In the genomic region with DNA sequence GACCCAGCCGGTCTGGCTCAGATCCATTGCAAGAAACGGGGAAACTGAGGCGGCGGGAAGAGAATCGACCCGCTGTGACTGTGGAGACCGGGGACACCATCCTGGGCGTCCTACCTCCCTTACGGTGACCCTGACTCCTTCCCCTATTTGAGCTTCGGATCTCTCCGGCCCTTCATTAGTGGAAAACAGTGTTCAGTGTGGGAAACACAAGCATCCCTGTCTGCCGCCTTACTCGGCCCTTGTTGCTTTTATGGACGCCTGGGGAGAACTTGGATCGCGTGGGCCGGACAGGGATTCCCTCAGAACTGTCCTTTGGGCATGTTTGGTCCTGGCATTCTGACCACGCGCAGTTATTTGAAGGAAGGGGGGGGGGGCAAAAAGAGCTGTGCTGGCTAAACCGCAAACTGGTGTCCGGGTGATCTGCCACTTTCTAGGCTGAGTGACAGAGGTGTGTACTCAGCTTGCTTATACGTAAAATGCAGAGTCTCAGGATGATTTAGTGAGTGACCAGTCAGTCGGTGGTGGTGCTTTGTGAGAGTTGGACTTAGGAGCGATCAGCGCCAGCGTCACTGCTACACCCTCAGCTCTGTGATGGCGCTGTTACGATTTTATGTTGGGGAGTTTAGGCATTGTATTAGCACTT, we compare ENCODE assay signal across 8 mouse cellular contexts. TPM values are rescaled to one million over a fixed set of nuclear protein-coding genes. Genes with fewer than 3 reads are reported as not detected.
DNase-seq lines count a peak whose midpoint lies in the region; ATAC-seq and TF ChIP-seq lines count a peak whose summit lies in the region.

No protein-coding gene starts in this region.

- no peaks in the 10 kb centered on the region for H3K9me3 ChIP-seq in midbrain, embryonic 12.5 days

- WGBS in thymus, adult 2 months, result 2% methylated on average over 28 of the region's 28 CpGs
- 4% methylated on average over 28 of the region's 28 CpGs for WGBS in midbrain, embryonic 12.5 days

- DNase-seq in cerebellum, adult 18-20 months, result peak; percentile 45 to 56
- no peak for DNase-seq in cerebellum, adult 9-10 months
- no peak for DNase-seq in thymus, adult 2 months
- DNase-seq in thymus, postnatal 4 days, result no peak
- DNase-seq in induced T-regulatory cell, adult 2 months (ENCODE audit: low read depth), result peak; percentile 53
- DNase-seq in urinary bladder, postnatal 10 days (ENCODE audit: low spot score), result no peak
- DNase-seq in frontal cortex, postnatal 36 days (ENCODE audit: low spot score in 2 of 2), result no peak

- H3K27me3 ChIP-seq in thymus, adult 2 months (ENCODE audit: control insufficient read depth, insufficient read depth, low read length), result no peaks in the 10 kb centered on the region
- H3K27me3 ChIP-seq in midbrain, embryonic 12.5 days, result no peaks in the 10 kb centered on the region

- peak overlapping the region; percentile 95 for H3K4me3 ChIP-seq in thymus, adult 2 months (ENCODE audit: control insufficient read depth, insufficient read depth, low read length)
- H3K4me3 ChIP-seq in midbrain, embryonic 12.5 days, result peak overlapping the region; percentile 70

- no peak for TF ChIP-seq POLR2A in thymus, adult 2 months (IDR thresholded peaks at IDR 0.05; ENCODE audit: control insufficient read depth, extremely low read depth, insufficient read depth, low read length, poor library complexity)

- peak overlapping the region; percentile 66 for H3K9ac ChIP-seq in midbrain, embryonic 12.5 days (replicated peaks)

- H3K36me3 ChIP-seq in thymus, adult 2 months (ENCODE audit: control insufficient read depth, insufficient read depth, low read length), result no peaks in the 10 kb centered on the region; the same call in 1 of the 2 replicates
- H3K36me3 ChIP-seq in midbrain, embryonic 12.5 days, result peaks cover 10% of the 10 kb centered on the region

- H3K4me1 ChIP-seq in thymus, adult 2 months (replicated peaks; ENCODE audit: control insufficient read depth, insufficient read depth, low read length), result peaks cover 13% of the 10 kb centered on the region
- peaks cover 11% of the 10 kb centered on the region for H3K4me1 ChIP-seq in midbrain, embryonic 12.5 days

- no peak overlapping the region for H3K27ac ChIP-seq in thymus, adult 2 months (ENCODE audit: control insufficient read depth, insufficient read depth, low read length)
- H3K27ac ChIP-seq in midbrain, embryonic 12.5 days (replicated peaks), result peak overlapping the region; percentile 58

- no peak for TF ChIP-seq CTCF in thymus, adult 2 months (IDR thresholded peaks at IDR 0.05; ENCODE audit: borderline replicate concordance, control insufficient read depth, extremely low read depth, insufficient read depth, low read length, poor library complexity)

- 0 out of 2 replicates have a peak, but pooled peaks have one; percentile 19 for ATAC-seq in midbrain, embryonic 12.5 days (ENCODE audit: low FRiP score, low read depth)

- peak overlapping the region; percentile 91 for H3K4me2 ChIP-seq in midbrain, embryonic 12.5 days (replicated peaks)

RNA-seq across cellular contexts. Expression of a gene that starts 0.5 kb away (rescaled TPM):
- 46.4 and 53.1 TPM in 2 replicates for polyA plus RNA-seq in thymus, adult 2 months (2012; rRNA removed)
- 52.7 and 54.1 TPM in 2 replicates for polyA plus RNA-seq in midbrain, embryonic 12.5 days (2016; fragmentation: Nextera tagmentation; extraction: Ambion mirVana)

RNA-seq across cellular contexts. Expression of a gene that starts 16.7 kb away (rescaled TPM):
- 37.0 and 38.4 TPM in 2 replicates for polyA plus RNA-seq in thymus, adult 2 months (2012; rRNA removed)
- 32.1 and 32.8 TPM in 2 replicates for polyA plus RNA-seq in midbrain, embryonic 12.5 days (2016; fragmentation: Nextera tagmentation; extraction: Ambion mirVana)

RNA-seq across cellular contexts. Expression of a gene that starts 25.6 kb away (rescaled TPM):
- 214 and 224 TPM in 2 replicates for polyA plus RNA-seq in thymus, adult 2 months (2012; rRNA removed)
- polyA plus RNA-seq in midbrain, embryonic 12.5 days (2016; fragmentation: Nextera tagmentation; extraction: Ambion mirVana), result 162 and 163 TPM in 2 replicates

RNA-seq across cellular contexts. Expression of a gene that starts 26.2 kb away (rescaled TPM):
- polyA plus RNA-seq in thymus, adult 2 months (2012; rRNA removed), result 37.5 and 43.5 TPM in 2 replicates
- 50.6 and 54.7 TPM in 2 replicates for polyA plus RNA-seq in midbrain, embryonic 12.5 days (2016; fragmentation: Nextera tagmentation; extraction: Ambion mirVana)

RNA-seq across cellular contexts. Expression of a gene that starts 40.3 kb away (rescaled TPM):
- polyA plus RNA-seq in thymus, adult 2 months (2012; rRNA removed), result 140 and 171 TPM in 2 replicates
- 56.0 and 58.3 TPM in 2 replicates for polyA plus RNA-seq in midbrain, embryonic 12.5 days (2016; fragmentation: Nextera tagmentation; extraction: Ambion mirVana)

Comparison
In these comparisons a context has a peak if more than half of its experiments do, and no peak if none do; other contexts are left out.
1. DNase-seq: peak in cerebellum, adult 18-20 months (2 of 2) and induced T-regulatory cell, adult 2 months (single experiment); none in cerebellum, adult 9-10 months (single experiment), thymus, adult 2 months (single experiment), thymus, postnatal 4 days (single experiment), urinary bladder, postnatal 10 days (single experiment) and frontal cortex, postnatal 36 days (0 of 2).